Mouse (Mus musculus) kidney, postnatal 0 days (tissue): ENCODE measurements around the gene Aes. TPM values are rescaled to one million over a fixed set of nuclear protein-coding genes. Genes with fewer than 3 reads are reported as not detected.
A peak's percentile ranks its signal among the peaks of the same experiment; 100 is the strongest.

ENCODE experiments used
- ATAC-seq: fragments of 200-750 bp; cut with Nextera tagmentation; replicated peaks from 2 replicates; pipeline ENCODE4 v1.8.0; 2017; ENCODE audit warnings: low read depth, moderate number of reproducible peaks, moderate TSS enrichment, moderate library complexity; ENCODE audit not compliant: low FRiP score
- DNase-seq: peaks from one replicate; pipeline ENCODE4 v3.0.0-alpha.2; 2016; ENCODE audit warnings: low spot score
- H3K27ac ChIP-seq: fragments of 300-500 bp; sonication (generic); 2 replicates; pipeline ENCODE4 v1.5.1; 2014; ENCODE audit warnings: mild to moderate bottlenecking
- H3K27me3 ChIP-seq: fragments of 300-500 bp; sonication (generic); 2 replicates; pipeline ENCODE4 v1.6.1; 2014; ENCODE audit warnings: low read length, mixed read lengths; ENCODE audit not compliant: insufficient read depth
- H3K36me3 ChIP-seq: fragments of 300-500 bp; sonication (generic); 2 replicates; pipeline ENCODE4 v1.6.1; 2014; ENCODE audit warnings: low read length, mixed read lengths; ENCODE audit not compliant: insufficient read depth
- H3K4me1 ChIP-seq: fragments of 300-500 bp; sonication (generic); replicated peaks from 2 replicates; pipeline ENCODE4 v1.6.1; 2014; ENCODE audit warnings: antibody characterized with exemption, low read length, mixed read lengths; ENCODE audit not compliant: insufficient read depth
- H3K4me2 ChIP-seq: fragments of 300-500 bp; sonication (generic); 2 replicates; pipeline ENCODE4 v1.6.1; 2014; ENCODE audit warnings: mild to moderate bottlenecking, low read length, moderate library complexity, mixed read lengths
- H3K4me3 ChIP-seq: fragments of 300-500 bp; sonication (generic); replicated peaks from 2 replicates; pipeline ENCODE4 v1.5.1; 2014; ENCODE audit warnings: low read depth, low read length
- H3K9ac ChIP-seq: fragments of 300-500 bp; sonication (generic); 2 replicates; pipeline ENCODE4 v1.6.1; 2014; ENCODE audit warnings: low read depth, low read length
- H3K9me3 ChIP-seq: fragments of 300-500 bp; sonication (generic); replicated peaks from 2 replicates; pipeline ENCODE4 v1.6.1; 2016; ENCODE audit warnings: low read length, inconsistent platforms, mixed read lengths
- CTCF ChIP-seq: IDR thresholded peaks from 2 replicates; pipeline ENCODE4 v1.5.1; 2016; ENCODE audit warnings: antibody characterized with exemption, low read depth, mild to moderate bottlenecking, moderate library complexity
- WGBS: fragments of 180-500 bp; shearing (Covaris S2); extraction: QIAGEN DNeasy Blood & Tissue Kit; methylation state at CpG from one replicate; pipeline ENCODE4 v1.1.7; 2014; 5-methylcytosine and 5-hydroxymethylcytosine counted together
- polyA plus RNA-seq: library from polyadenylated mRNA; unstranded; fragments of >200 nt; fragmentation: Nextera tagmentation; extraction: Ambion mirVana; gene quantifications from 2 replicates; pipeline ENCODE4 v1.2.1, GENCODE M21; 2015

Gene Aes
- polyA plus RNA-seq, 1 experiment from 2014 or later, result 582 TPM

GRCm38 (mm10) chr10:81570238-81570800 lies 11.0 kb downstream of the Aes start:
- ATAC-seq, result no peak
- WGBS, result 1% methylated on average over 8 of the region's 11 CpGs
- Histone ChIP-seq H3K27me3 (0 out of 2 replicates have a peak, but pooled peaks cover 6% of the 10 kb centered on the region), H3K9ac (no peak overlapping the region), H3K9me3 (no peaks in the 10 kb centered on the region), H3K27ac (peak overlapping the region; percentile 79), H3K36me3 (peaks cover 14% of the 10 kb centered on the region; the same call in 1 of the 2 replicates), H3K4me1 (peaks cover 29% of the 10 kb centered on the region), H3K4me3 (peak overlapping the region; percentile 41), H3K4me2 (peak overlapping the region; percentile 89)
- DNase-seq, result peak; percentile 53
- no peak for TF ChIP-seq CTCF

GRCm38 (mm10) chr10:81570831-81571500 lies 11.7 kb downstream of the Aes start:
- peak; percentile 49 for ATAC-seq
- under 1% methylated on average over 33 of the region's 34 CpGs for WGBS
- no peak overlapping the region for H3K9ac ChIP-seq
- peak overlapping the region; percentile 89 for H3K4me2 ChIP-seq
- peak; percentile 97 for DNase-seq
- peaks cover 34% of the 10 kb centered on the region for H3K4me1 ChIP-seq
- no peaks in the 10 kb centered on the region for H3K9me3 ChIP-seq
- H3K4me3 ChIP-seq, result peak overlapping the region; percentile 41
- no peak for TF ChIP-seq CTCF
- H3K36me3 ChIP-seq, result 0 out of 2 replicates have a peak, but pooled peaks cover 8% of the 10 kb centered on the region
- 0 out of 2 replicates have a peak, but pooled peaks cover 6% of the 10 kb centered on the region for H3K27me3 ChIP-seq
- peak overlapping the region; percentile 79 for H3K27ac ChIP-seq

DNA sequence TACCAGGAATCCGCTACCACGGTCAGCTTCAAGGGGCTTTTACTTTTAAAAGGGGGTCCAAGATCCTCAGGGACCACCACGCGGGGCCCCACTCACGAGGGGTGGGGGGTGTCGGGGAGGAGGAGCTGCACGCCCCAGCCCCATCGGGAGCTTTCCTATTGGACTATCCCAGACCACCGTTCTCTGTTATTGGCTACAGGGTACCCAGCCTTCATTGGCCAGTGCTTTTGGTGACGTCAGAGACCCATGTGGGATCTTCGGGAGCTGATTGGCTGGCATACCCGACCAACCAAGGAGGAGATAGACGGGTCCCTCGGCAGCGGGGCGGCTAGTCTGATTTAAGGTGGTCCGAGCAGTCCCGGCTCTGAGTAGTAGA lies 12.2 kb downstream of the Aes start:
- Histone ChIP-seq H3K4me2 (peak overlapping the region; percentile 89), H3K9ac (no peak overlapping the region), H3K36me3 (0 out of 2 replicates have a peak, but pooled peaks cover 3% of the 10 kb centered on the region), H3K27me3 (0 out of 2 replicates have a peak, but pooled peaks cover 6% of the 10 kb centered on the region), H3K9me3 (no peaks in the 10 kb centered on the region), H3K4me3 (peak overlapping the region; percentile 41), H3K27ac (peak overlapping the region; percentile 79), H3K4me1 (peaks cover 34% of the 10 kb centered on the region)
- ATAC-seq (peak; percentile 90), DNase-seq (peak; percentile 99)
- no peak for TF ChIP-seq CTCF
- under 1% methylated on average over 18 of the region's 18 CpGs for WGBS

- Histone ChIP-seq H3K4me2 (peak overlapping the region; percentile 50), H3K27ac (peak overlapping the region; percentile 65), H3K36me3 (no peaks in the 10 kb centered on the region), H3K9me3 (no peaks in the 10 kb centered on the region), H3K9ac (peak overlapping the region; percentile 28; the same call in 1 of the 2 replicates), H3K4me3 (peak overlapping the region; percentile 10; the same call in 1 of the 2 replicates), H3K27me3 (0 out of 2 replicates have a peak, but pooled peaks cover 6% of the 10 kb centered on the region), H3K4me1 (peaks cover 34% of the 10 kb centered on the region)
- WGBS, result 8% methylated on average over 9 of the region's 9 CpGs
- ATAC-seq, result no peak
- no peak for TF ChIP-seq CTCF
- no peak for DNase-seq
Observed at GRCm38 (mm10) chr10:81572133-81572671, 12.9 kb downstream of the Aes start.

DNA sequence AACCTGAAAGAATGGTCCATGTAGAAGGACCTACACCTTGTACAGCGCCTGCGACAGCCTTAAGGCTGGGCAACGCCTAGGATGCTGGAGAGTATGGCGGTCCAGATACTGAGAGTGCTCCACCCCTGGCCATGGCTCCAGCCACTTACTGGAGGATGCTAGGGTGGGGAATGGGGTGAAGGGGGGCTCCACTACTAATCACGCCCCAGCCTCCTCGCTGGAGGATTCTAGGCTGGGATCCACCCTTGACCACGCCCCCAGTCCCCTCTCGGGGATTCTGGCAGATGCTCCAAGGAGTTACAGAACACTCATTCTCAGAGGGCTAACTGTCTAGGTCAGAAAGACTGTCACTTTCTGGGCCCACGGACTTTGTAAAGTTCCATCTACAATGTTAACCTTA lies 13.7 kb downstream of the Aes start:
- Histone ChIP-seq H3K4me2 (no peak overlapping the region), H3K27ac (no peak overlapping the region), H3K9me3 (no peaks in the 10 kb centered on the region), H3K9ac (no peak overlapping the region), H3K36me3 (no peaks in the 10 kb centered on the region), H3K4me3 (no peak overlapping the region), H3K4me1 (peaks cover 34% of the 10 kb centered on the region), H3K27me3 (0 out of 2 replicates have a peak, but pooled peaks cover 6% of the 10 kb centered on the region)
- ATAC-seq (no peak), DNase-seq (peak; percentile 43)
- 21% methylated on average over 9 of the region's 9 CpGs for WGBS
- TF ChIP-seq CTCF, result no peak
